Mouse (Mus musculus): ENCODE data around the gene Cldn2. TPM values are rescaled to one million over a fixed set of nuclear protein-coding genes. Genes with fewer than 3 reads are reported as not detected.

Cldn2 gene
- polyA plus RNA-seq, 1 experiment: 1.3 TPM

DNA sequence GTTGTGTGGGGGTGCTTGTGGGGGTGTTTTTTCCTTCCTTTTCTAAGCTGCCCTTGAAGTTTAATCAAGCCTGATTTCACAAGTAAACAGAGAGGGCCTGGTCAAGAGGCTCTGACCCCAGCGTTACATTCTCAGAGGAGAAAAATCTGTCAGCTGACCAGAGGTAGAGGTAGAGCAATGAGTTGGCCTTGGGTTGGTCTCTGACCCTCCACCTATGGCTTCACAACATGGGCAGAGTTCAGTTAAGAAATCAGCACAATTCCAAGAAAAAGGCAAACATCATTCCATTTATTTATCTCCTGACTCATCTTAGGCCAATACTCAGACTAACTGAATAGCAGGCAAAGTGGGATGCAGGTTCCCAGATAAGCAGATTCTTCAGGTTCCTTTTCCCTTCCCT, 21.7 kb upstream of the Cldn2 start:
- H3K27ac ChIP-seq (ENCODE audit: control insufficient read depth, insufficient read depth, low read depth, low read length, poor library complexity): no peak overlapping the region
- TF ChIP-seq POLR2A (IDR thresholded peaks at IDR 0.05; ENCODE audit: borderline replicate concordance, control insufficient read depth, low read depth, low read length): no peak
- TF ChIP-seq CTCF (IDR thresholded peaks at IDR 0.05; ENCODE audit: control insufficient read depth, insufficient read depth, low read length): no peak
- H3K4me3 ChIP-seq (replicated peaks; ENCODE audit: control insufficient read depth, low read depth, low read length): no peak overlapping the region
- 82% methylated on average over 1 of the region's 1 CpGs for WGBS
- H3K4me1 ChIP-seq (ENCODE audit: control insufficient read depth, insufficient read depth, low read length): no peaks in the 10 kb centered on the region

DNA sequence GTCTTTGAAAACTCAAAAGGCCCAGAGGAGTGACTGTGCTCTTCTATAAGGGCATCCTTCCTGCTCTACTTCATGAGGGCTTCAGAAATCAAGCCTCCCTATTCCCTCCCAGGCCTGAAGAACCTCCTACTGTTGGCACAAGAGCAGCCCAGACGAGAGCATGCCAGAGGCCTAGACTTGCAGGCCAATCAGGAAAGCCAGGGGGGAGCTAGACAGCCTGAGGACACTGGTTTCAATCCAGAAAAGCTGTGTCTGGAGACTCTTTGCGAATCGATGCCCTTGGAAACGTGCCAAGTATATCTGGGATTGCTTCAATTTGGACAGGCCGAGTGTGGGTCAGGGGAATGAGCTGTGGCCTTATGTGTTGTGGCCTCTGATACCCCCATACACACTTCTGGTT, 21.2 kb upstream of the Cldn2 start:
- TF ChIP-seq CTCF (IDR thresholded peaks at IDR 0.05; ENCODE audit: control insufficient read depth, insufficient read depth, low read length) (no peak), POLR2A (IDR thresholded peaks at IDR 0.05; ENCODE audit: borderline replicate concordance, control insufficient read depth, low read depth, low read length) (no peak)
- H3K4me3 ChIP-seq (replicated peaks; ENCODE audit: control insufficient read depth, low read depth, low read length): no peak overlapping the region
- H3K27ac ChIP-seq (ENCODE audit: control insufficient read depth, insufficient read depth, low read depth, low read length, poor library complexity): no peak overlapping the region
- WGBS: 73% methylated on average over 5 of the region's 5 CpGs
- no peaks in the 10 kb centered on the region for H3K4me1 ChIP-seq (ENCODE audit: control insufficient read depth, insufficient read depth, low read length)

DNA sequence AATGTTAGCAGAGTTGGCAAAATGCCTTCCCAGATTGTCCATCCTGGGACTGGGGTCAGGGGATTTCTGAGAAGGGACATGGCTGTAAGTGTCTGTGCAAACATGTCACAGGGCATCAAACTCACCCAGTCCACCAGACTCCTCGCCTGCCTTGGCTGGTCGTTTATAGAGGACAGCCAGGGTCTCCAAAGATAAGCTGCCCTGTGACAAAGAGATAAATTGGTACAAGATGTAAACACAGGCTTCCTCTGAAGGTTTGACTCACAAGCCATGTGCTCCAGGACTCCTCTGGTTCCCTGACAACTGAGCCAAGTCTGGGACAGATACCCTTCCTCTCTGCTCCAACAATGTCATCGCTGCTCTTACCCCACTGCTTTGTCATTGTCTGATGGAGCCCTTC, 19.6 kb upstream of the Cldn2 start:
- no peak overlapping the region for H3K4me3 ChIP-seq (replicated peaks; ENCODE audit: control insufficient read depth, low read depth, low read length)
- no peaks in the 10 kb centered on the region for H3K4me1 ChIP-seq (ENCODE audit: control insufficient read depth, insufficient read depth, low read length)
- 60% methylated on average over 3 of the region's 3 CpGs for WGBS
- TF ChIP-seq CTCF (IDR thresholded peaks at IDR 0.05; ENCODE audit: control insufficient read depth, insufficient read depth, low read length): no peak
- no peak for TF ChIP-seq POLR2A (IDR thresholded peaks at IDR 0.05; ENCODE audit: borderline replicate concordance, control insufficient read depth, low read depth, low read length)
- H3K27ac ChIP-seq (ENCODE audit: control insufficient read depth, insufficient read depth, low read depth, low read length, poor library complexity): no peak overlapping the region

DNA sequence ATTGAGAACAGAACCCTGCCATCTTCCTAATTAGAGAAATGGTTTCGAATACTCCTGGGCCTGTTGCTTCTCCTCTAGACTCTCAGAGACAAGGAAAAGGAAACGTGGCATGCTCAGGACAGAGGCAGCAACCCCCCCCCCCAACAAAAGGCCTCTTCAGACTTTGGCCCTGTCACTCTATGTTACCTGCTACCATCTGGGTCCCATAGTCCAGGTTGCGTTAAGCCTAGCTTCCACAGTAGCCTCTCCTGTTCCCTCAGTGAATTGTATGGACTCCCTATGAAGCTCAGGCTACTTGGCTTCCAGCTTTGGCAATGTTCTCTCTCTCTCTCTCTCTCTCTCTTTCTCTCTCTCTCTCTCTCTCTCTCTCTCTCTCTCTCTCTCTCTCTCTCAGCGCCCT, 19.1 kb upstream of the Cldn2 start:
- WGBS: 78% methylated on average over 4 of the region's 4 CpGs
- no peak overlapping the region for H3K27ac ChIP-seq (ENCODE audit: control insufficient read depth, insufficient read depth, low read depth, low read length, poor library complexity)
- H3K4me3 ChIP-seq (replicated peaks; ENCODE audit: control insufficient read depth, low read depth, low read length): no peak overlapping the region
- TF ChIP-seq POLR2A (IDR thresholded peaks at IDR 0.05; ENCODE audit: borderline replicate concordance, control insufficient read depth, low read depth, low read length): no peak
- no peak for TF ChIP-seq CTCF (IDR thresholded peaks at IDR 0.05; ENCODE audit: control insufficient read depth, insufficient read depth, low read length)
- no peaks in the 10 kb centered on the region for H3K4me1 ChIP-seq (ENCODE audit: control insufficient read depth, insufficient read depth, low read length)

DNA sequence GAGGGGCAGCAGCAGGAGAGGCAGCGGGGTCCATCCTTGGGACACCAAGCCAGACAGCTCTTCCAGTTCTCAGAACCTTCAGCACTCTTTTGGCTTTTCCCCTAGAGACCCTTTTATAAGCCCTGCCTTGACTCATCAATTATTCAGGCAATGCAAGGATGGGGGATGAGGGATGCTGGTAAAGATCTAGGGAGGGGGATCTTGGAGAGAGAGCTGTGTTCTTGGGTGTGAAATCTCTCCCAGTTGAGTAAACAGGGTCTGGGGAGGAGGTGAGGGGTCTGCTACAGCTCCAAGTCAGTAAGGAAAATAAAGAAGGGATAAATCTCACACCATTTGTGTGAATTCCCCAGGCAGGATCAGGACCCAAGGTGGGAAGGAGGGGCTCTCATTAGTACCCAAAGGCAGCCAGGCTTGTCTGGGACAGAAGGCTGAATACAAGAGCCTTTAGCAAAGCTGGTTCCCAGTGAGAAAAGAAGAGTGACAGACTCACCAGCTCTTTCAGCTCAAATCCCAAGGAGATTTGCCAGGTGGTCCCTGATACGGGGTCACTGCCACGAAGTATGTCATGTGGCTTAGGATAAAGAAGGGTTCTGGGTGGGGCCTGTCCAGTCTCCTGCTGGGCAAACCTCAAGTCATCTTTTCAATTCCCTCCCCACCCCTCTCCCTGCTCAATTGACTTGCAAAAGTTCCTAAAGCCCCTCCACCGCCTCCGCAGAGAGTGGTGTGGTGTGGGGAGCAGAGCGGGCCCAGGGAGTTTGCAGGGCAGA, 18.2 kb upstream of the Cldn2 start, which contains the start of gene Ripply1:
Gene Ripply1 (minus strand): TSS at position 76 of the 767 bp plus-strand sequence.
- H3K4me3 ChIP-seq (replicated peaks; ENCODE audit: control insufficient read depth, low read depth, low read length): no peak within 1 kb of the TSS
- WGBS: 70% methylated on average over 6 of the region's 6 CpGs

DNA sequence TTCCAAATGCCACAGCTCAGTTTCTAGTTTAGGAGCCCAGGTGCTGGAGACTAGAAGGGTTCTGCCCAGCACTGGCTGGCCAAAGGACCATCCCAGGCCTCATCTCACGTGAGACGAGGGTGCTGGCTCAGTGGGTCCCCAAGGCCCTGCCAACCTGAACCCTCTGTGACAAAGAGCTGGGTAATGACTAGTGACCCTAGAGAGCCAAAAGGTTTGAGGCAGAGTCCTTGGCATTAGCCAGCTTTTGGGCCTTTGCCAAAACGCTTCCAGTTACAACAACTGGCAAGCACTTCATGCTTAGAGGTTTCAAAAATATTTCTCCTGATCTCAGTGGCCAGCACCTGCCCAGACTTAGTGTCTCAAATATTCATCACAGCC, 17.6 kb upstream of the Cldn2 start:
- Histone ChIP-seq H3K4me3 (replicated peaks; ENCODE audit: control insufficient read depth, low read depth, low read length) (no peak overlapping the region), H3K27ac (ENCODE audit: control insufficient read depth, insufficient read depth, low read depth, low read length, poor library complexity) (no peak overlapping the region), H3K4me1 (ENCODE audit: control insufficient read depth, insufficient read depth, low read length) (no peaks in the 10 kb centered on the region)
- TF ChIP-seq POLR2A (IDR thresholded peaks at IDR 0.05; ENCODE audit: borderline replicate concordance, control insufficient read depth, low read depth, low read length) (no peak), CTCF (IDR thresholded peaks at IDR 0.05; ENCODE audit: control insufficient read depth, insufficient read depth, low read length) (no peak)
- WGBS: 73% methylated on average over 3 of the region's 3 CpGs

More for the DNA sequence above, 18.2 kb upstream of the Cldn2 start, which contains the start of gene Ripply1:
- Histone ChIP-seq H3K27ac (ENCODE audit: control insufficient read depth, insufficient read depth, low read depth, low read length, poor library complexity) (no peak within 1 kb of the TSS), H3K4me1 (ENCODE audit: control insufficient read depth, insufficient read depth, low read length) (no peaks in the 10 kb centered on the region)
- TF ChIP-seq CTCF (IDR thresholded peaks at IDR 0.05; ENCODE audit: control insufficient read depth, insufficient read depth, low read length): no peak

DNA sequence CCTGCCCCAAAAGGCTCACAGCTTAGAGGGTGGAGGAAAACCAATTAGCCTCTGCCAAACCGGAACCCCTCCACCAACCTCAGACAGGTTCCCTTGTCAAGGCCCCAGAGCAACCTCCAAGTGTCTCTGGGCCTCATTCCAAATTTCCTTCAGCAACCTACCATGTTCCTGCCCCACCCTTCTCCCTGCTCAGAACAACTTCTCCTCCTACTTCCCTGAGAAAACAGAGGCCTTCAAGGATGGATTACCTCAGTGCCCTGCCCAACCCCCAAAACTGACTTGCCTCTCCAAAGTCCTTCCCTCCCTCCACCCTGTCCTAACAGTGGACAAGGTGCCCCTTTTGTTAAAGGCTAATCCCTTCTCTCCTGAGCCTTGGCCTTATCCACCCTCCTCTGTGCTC, 14.9 kb upstream of the Cldn2 start:
- no peaks in the 10 kb centered on the region for H3K4me1 ChIP-seq (ENCODE audit: control insufficient read depth, insufficient read depth, low read length)
- H3K27ac ChIP-seq (ENCODE audit: control insufficient read depth, insufficient read depth, low read depth, low read length, poor library complexity): no peak overlapping the region
- no peak overlapping the region for H3K4me3 ChIP-seq (replicated peaks; ENCODE audit: control insufficient read depth, low read depth, low read length)
- TF ChIP-seq CTCF (IDR thresholded peaks at IDR 0.05; ENCODE audit: control insufficient read depth, insufficient read depth, low read length): no peak
- no peak for TF ChIP-seq POLR2A (IDR thresholded peaks at IDR 0.05; ENCODE audit: borderline replicate concordance, control insufficient read depth, low read depth, low read length)
- WGBS: 13% methylated on average over 1 of the region's 1 CpGs

DNA sequence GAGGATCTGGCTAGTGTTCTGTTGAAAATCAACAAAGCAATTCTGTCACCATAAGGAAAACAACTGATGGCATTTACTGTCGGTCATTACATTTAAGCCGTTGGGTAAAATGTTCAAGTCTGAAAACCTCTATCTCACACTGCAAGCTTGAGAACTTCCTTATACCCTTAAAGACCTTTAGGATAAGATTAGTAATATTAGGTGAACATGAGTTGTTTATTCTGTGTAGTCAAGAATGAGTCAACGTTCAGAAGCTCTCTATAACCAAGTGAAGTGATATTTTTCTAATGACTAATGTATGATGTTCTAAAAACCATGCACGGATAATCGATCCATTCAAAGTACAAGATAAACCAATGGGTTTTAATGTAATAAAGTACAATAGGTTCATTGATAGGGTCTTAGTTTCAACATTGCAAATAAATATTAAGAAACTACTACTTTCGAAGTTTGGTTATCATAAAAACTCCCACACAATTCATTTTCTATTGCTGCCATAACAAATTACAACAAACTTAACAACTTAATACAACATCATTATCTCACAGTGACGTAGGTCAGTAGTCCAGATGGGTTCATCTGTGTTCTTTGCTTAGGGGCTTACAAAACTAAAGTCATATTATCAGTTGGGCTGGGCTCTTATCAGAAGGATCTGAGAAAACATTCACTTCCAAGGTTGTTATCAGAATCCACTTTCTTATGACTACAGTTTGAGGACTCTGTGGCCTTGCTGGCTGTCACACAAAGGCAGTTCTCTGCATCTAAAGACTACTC, 6.4 kb upstream of the Cldn2 start:
- H3K27ac ChIP-seq (ENCODE audit: control insufficient read depth, insufficient read depth, low read depth, low read length, poor library complexity): no peak overlapping the region
- H3K4me1 ChIP-seq (ENCODE audit: control insufficient read depth, insufficient read depth, low read length): no peaks in the 10 kb centered on the region; the same call in 1 of the 2 replicates
- TF ChIP-seq CTCF (IDR thresholded peaks at IDR 0.05; ENCODE audit: control insufficient read depth, insufficient read depth, low read length): no peak
- no peak for TF ChIP-seq POLR2A (IDR thresholded peaks at IDR 0.05; ENCODE audit: borderline replicate concordance, control insufficient read depth, low read depth, low read length)
- no peak overlapping the region for H3K4me3 ChIP-seq (replicated peaks; ENCODE audit: control insufficient read depth, low read depth, low read length)
- WGBS: 80% methylated on average over 7 of the region's 7 CpGs
